Mouse (Mus musculus) hindbrain, embryonic 10.5 days (tissue): ENCODE results near the gene Kpna3. TPM values are rescaled to one million over a fixed set of nuclear protein-coding genes. Genes with fewer than 3 reads are reported as not detected.

ENCODE experiments used
- DNase-seq: peaks from one replicate; pipeline ENCODE4 v3.0.0-alpha.2; 2017; ENCODE audit warnings: low spot score
- H3K27ac ChIP-seq: fragments of 300-500 bp; sonication (generic); 2 replicates; pipeline ENCODE4 v1.5.1; 2016; ENCODE audit warnings: mild to moderate bottlenecking, moderate library complexity
- H3K27me3 ChIP-seq: fragments of 300-500 bp; sonication (generic); 2 replicates; pipeline ENCODE4 v1.6.1; 2016; ENCODE audit warnings: mild to moderate bottlenecking; ENCODE audit not compliant: poor library complexity, insufficient read depth, severe bottlenecking
- H3K36me3 ChIP-seq: fragments of 300-500 bp; sonication (generic); 2 replicates; pipeline ENCODE4 v1.6.1; 2016; ENCODE audit warnings: mild to moderate bottlenecking, moderate library complexity
- H3K4me1 ChIP-seq: fragments of 300-500 bp; sonication (generic); replicated peaks from 2 replicates; pipeline ENCODE4 v1.6.1; 2016; ENCODE audit warnings: mild to moderate bottlenecking
- H3K4me3 ChIP-seq: fragments of 300-500 bp; sonication (generic); 2 replicates; pipeline ENCODE4 v1.5.1; 2016; ENCODE audit warnings: mild to moderate bottlenecking, moderate library complexity
- H3K9me3 ChIP-seq: fragments of 300-500 bp; sonication (generic); 2 replicates; pipeline ENCODE4 v1.6.1; 2016; ENCODE audit warnings: mild to moderate bottlenecking, moderate library complexity
- WGBS: fragments of 180-500 bp; shearing (Covaris S2); methylation state at CpG from one replicate; pipeline ENCODE4 v1.1.7; 2016; 5-methylcytosine and 5-hydroxymethylcytosine counted together
- polyA plus RNA-seq: library from polyadenylated mRNA; unstranded; fragments of >200 nt; fragmentation: Nextera tagmentation; extraction: Ambion mirVana; gene quantifications from 2 replicates; pipeline ENCODE4 v1.2.1, GENCODE M21; 2016

Gene Kpna3
- polyA plus RNA-seq, 1 experiment from 2014 or later: 70.5 TPM

- peaks cover 10% of the 10 kb centered on the region for H3K4me1 ChIP-seq
- no peak for DNase-seq
- no peaks in the 10 kb centered on the region for H3K9me3 ChIP-seq
- WGBS: 93% methylated on average over 2 of the region's 2 CpGs
- no peaks in the 10 kb centered on the region for H3K27me3 ChIP-seq
- peaks cover 23% of the 10 kb centered on the region for H3K36me3 ChIP-seq
- no peak overlapping the region for H3K27ac ChIP-seq
- H3K4me3 ChIP-seq: no peak overlapping the region
Observed at GRCm38 (mm10) chr14:61363734-61364133, 75.9 kb downstream of the Kpna3 start.

- no peaks in the 10 kb centered on the region for H3K27me3 ChIP-seq
Observed at GRCm38 (mm10) chr14:61362268-61362667, 77.4 kb downstream of the Kpna3 start.

GRCm38 (mm10) chr14:61360981-61361511, 78.6 kb downstream of the Kpna3 start:
- no peak for DNase-seq
- Histone ChIP-seq H3K27me3 (no peaks in the 10 kb centered on the region), H3K27ac (peak overlapping the region; percentile 92), H3K9me3 (no peaks in the 10 kb centered on the region), H3K36me3 (0 out of 2 replicates have a peak, but pooled peaks cover 6% of the 10 kb centered on the region), H3K4me3 (peak overlapping the region; percentile 72), H3K4me1 (peaks cover 10% of the 10 kb centered on the region)
- WGBS: 68% methylated on average over 3 of the region's 3 CpGs

More at GRCm38 (mm10) chr14:61362268-61362667, 77.4 kb downstream of the Kpna3 start:
- H3K4me1 ChIP-seq: peaks cover 10% of the 10 kb centered on the region
- H3K27ac ChIP-seq: no peak overlapping the region
- DNase-seq: no peak
- WGBS: 94% methylated on average over 2 of the region's 2 CpGs
- no peaks in the 10 kb centered on the region for H3K9me3 ChIP-seq
- H3K4me3 ChIP-seq: no peak overlapping the region
- peaks cover 19% of the 10 kb centered on the region for H3K36me3 ChIP-seq

GRCm38 (mm10) chr14:61360131-61360980, 79.3 kb downstream of the Kpna3 start, which contains the start of gene Ebpl:
Gene Ebpl (minus strand): TSS chr14:61360439.
- Histone ChIP-seq H3K27me3 (no peaks in the 10 kb centered on the region), H3K4me1 (peaks cover 10% of the 10 kb centered on the region), H3K4me3 (peak within 1 kb of the TSS; percentile 72), H3K9me3 (no peaks in the 10 kb centered on the region), H3K27ac (peak within 1 kb of the TSS; percentile 92), H3K36me3 (0 out of 2 replicates have a peak, but pooled peaks cover 12% of the 10 kb centered on the region)
- peak; percentile 90 for DNase-seq
- WGBS: under 1% methylated on average over 40 of the region's 40 CpGs

GRCm38 (mm10) chr14:61354251-61355235, 85.1 kb downstream of the Kpna3 start:
- Histone ChIP-seq H3K4me1 (peaks cover 15% of the 10 kb centered on the region; the same call in 1 of the 2 replicates), H3K36me3 (peaks cover 13% of the 10 kb centered on the region; the same call in 1 of the 2 replicates), H3K27ac (no peak overlapping the region), H3K27me3 (no peaks in the 10 kb centered on the region), H3K9me3 (no peaks in the 10 kb centered on the region), H3K4me3 (no peak overlapping the region)
- 78% methylated on average over 10 of the region's 10 CpGs for WGBS
- no peak for DNase-seq

GRCm38 (mm10) chr14:61350808-61351207, 88.9 kb downstream of the Kpna3 start:
- H3K9me3 ChIP-seq: no peaks in the 10 kb centered on the region
- peaks cover 15% of the 10 kb centered on the region; the same call in 1 of the 2 replicates for H3K4me1 ChIP-seq
- no peak for DNase-seq
- no peaks in the 10 kb centered on the region for H3K27me3 ChIP-seq
- 82% methylated on average over 6 of the region's 6 CpGs for WGBS
- H3K4me3 ChIP-seq: no peak overlapping the region
- no peak overlapping the region for H3K27ac ChIP-seq
- H3K36me3 ChIP-seq: peaks cover 11% of the 10 kb centered on the region; the same call in 1 of the 2 replicates

- Histone ChIP-seq H3K27me3 (no peaks in the 10 kb centered on the region), H3K9me3 (no peaks in the 10 kb centered on the region), H3K27ac (no peak overlapping the region), H3K4me1 (peaks cover 15% of the 10 kb centered on the region; the same call in 1 of the 2 replicates), H3K4me3 (no peak overlapping the region), H3K36me3 (peaks cover 4% of the 10 kb centered on the region; the same call in 1 of the 2 replicates)
- WGBS: 90% methylated on average over 4 of the region's 4 CpGs
- DNase-seq: no peak
Observed at GRCm38 (mm10) chr14:61349876-61350275, 89.8 kb downstream of the Kpna3 start.

- no peak for DNase-seq
- H3K9me3 ChIP-seq: no peaks in the 10 kb centered on the region
- H3K4me3 ChIP-seq: no peak overlapping the region
- H3K36me3 ChIP-seq: no peaks in the 10 kb centered on the region
- H3K4me1 ChIP-seq: peaks cover 10% of the 10 kb centered on the region; the same call in 1 of the 2 replicates
- H3K27ac ChIP-seq: no peak overlapping the region
- WGBS: 68% methylated on average over 10 of the region's 10 CpGs
- no peaks in the 10 kb centered on the region for H3K27me3 ChIP-seq
Observed at GRCm38 (mm10) chr14:61346827-61347698, 92.6 kb downstream of the Kpna3 start.

GRCm38 (mm10) chr14:61344590-61344989, 95.1 kb downstream of the Kpna3 start:
- H3K4me1 ChIP-seq: peaks cover 3% of the 10 kb centered on the region; the same call in 1 of the 2 replicates
- H3K27me3 ChIP-seq: no peaks in the 10 kb centered on the region
- no peak for DNase-seq
- no peak overlapping the region for H3K4me3 ChIP-seq
- H3K36me3 ChIP-seq: no peaks in the 10 kb centered on the region
- 69% methylated on average over 5 of the region's 5 CpGs for WGBS
- H3K9me3 ChIP-seq: no peaks in the 10 kb centered on the region
- no peak overlapping the region for H3K27ac ChIP-seq

- H3K4me3 ChIP-seq: no peak overlapping the region
- H3K9me3 ChIP-seq: no peaks in the 10 kb centered on the region
- no peak for DNase-seq
- no peaks in the 10 kb centered on the region for H3K27me3 ChIP-seq
- WGBS: 84% methylated on average over 4 of the region's 4 CpGs
- H3K4me1 ChIP-seq: no peaks in the 10 kb centered on the region
- no peak overlapping the region for H3K27ac ChIP-seq
- H3K36me3 ChIP-seq: no peaks in the 10 kb centered on the region
Observed at GRCm38 (mm10) chr14:61339381-61339780, 100.3 kb downstream of the Kpna3 start.

GRCm38 (mm10) chr14:61330996-61331561, 108.6 kb downstream of the Kpna3 start:
- Histone ChIP-seq H3K4me1 (peaks cover 19% of the 10 kb centered on the region), H3K27ac (0 out of 2 replicates have a peak overlapping the region, but pooled peaks have one; percentile 6), H3K36me3 (no peaks in the 10 kb centered on the region), H3K9me3 (no peaks in the 10 kb centered on the region), H3K4me3 (no peak overlapping the region), H3K27me3 (no peaks in the 10 kb centered on the region)
- 30% methylated on average over 13 of the region's 13 CpGs for WGBS
- peak; percentile 82 for DNase-seq
